Mouse (Mus musculus): Measurements from ENCODE around the gene Fam83c. TPM values are rescaled to one million over a fixed set of nuclear protein-coding genes. Genes with fewer than 3 reads are reported as not detected.

Gene Fam83c
- polyA plus RNA-seq, 1 experiment = 0.34 TPM

DNA sequence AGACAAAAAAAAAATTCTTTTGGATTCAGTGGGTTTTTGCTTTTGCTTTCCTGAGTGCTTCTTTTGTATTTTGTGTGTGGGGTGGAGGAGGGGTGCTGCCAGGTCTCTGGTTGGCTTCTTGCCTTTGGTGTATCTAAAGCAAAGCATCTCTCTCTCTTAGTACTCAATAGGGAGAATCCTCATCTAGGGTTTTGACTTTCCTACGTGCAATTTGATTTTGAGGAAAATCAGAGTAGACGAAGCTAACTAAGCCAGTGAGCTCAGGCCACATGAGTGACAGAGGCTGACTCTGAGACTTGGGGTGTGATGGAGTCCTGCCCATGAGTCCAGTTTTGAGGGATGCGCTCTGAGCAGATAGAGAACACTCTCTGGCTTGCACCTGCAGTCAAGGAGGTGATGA lies 55.1 kb downstream of the Fam83c start:
- no peaks in the 10 kb centered on the region for H3K36me3 ChIP-seq (ENCODE audit: control insufficient read depth, insufficient read depth, low read length)
- TF ChIP-seq CTCF (IDR thresholded peaks at IDR 0.05; ENCODE audit: extremely low read depth, insufficient read length, insufficient replicate concordance, low read depth, low read length) (no peak), POLR2A (IDR thresholded peaks at IDR 0.05; ENCODE audit: low read depth, low read length) (no peak)
- no peak overlapping the region for H3K27ac ChIP-seq (ENCODE audit: insufficient read depth, low read depth, low read length)
- H3K4me3 ChIP-seq (ENCODE audit: low read depth, low read length) = no peak overlapping the region
- peaks cover 23% of the 10 kb centered on the region for H3K27me3 ChIP-seq (ENCODE audit: control insufficient read depth, insufficient read depth, low read length)
- 83% methylated on average over 3 of the region's 3 CpGs for WGBS
- peaks cover 3% of the 10 kb centered on the region for H3K4me1 ChIP-seq (ENCODE audit: control insufficient read depth, insufficient read depth, insufficient read length, low read length)

DNA sequence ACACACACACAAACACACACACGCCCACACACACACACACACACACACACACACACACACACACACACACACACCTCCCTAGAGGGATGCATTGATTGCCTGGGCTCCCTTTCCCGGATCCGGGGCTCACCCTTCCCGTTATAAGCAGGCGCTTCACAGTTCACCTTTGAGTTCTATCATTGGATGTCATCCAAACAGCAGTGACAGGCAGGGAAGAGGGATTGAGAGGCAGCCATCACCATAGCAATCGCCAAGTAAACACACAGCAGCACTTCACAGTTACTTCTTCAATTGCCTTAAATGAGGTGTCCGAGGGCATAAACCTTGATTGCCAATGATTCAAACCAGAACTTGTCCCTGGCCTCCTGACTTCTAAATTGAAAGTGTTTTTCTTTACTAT lies 55.6 kb downstream of the Fam83c start:
- no peak for TF ChIP-seq CTCF (IDR thresholded peaks at IDR 0.05; ENCODE audit: extremely low read depth, insufficient read length, insufficient replicate concordance, low read depth, low read length)
- TF ChIP-seq POLR2A (IDR thresholded peaks at IDR 0.05; ENCODE audit: low read depth, low read length) = no peak
- H3K27ac ChIP-seq (ENCODE audit: insufficient read depth, low read depth, low read length) = no peak overlapping the region
- WGBS = 24% methylated on average over 7 of the region's 7 CpGs

DNA sequence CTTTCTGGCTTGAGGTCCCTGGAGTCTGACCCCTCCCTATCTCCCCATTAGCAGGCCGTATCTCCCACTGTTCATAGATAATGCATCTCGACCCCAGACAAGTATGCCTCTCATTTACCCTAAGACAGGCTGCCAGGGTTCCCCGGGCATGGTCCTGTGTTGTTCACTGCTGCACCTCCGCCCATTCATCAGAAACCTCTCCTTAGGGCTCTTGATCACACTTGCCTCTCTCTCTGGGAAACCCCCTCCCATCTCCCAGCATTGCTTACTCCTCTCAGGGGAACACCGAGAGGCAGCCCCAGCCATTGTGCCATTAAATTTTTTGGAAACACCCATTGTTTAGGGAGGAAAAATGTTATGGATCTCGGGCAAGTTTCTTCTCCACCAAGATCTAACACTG lies 56.6 kb downstream of the Fam83c start:
- no peak overlapping the region for H3K4me3 ChIP-seq (ENCODE audit: low read depth, low read length)
- H3K36me3 ChIP-seq (ENCODE audit: control insufficient read depth, insufficient read depth, low read length) = no peaks in the 10 kb centered on the region
- no peak overlapping the region for H3K27ac ChIP-seq (ENCODE audit: insufficient read depth, low read depth, low read length)
- peaks cover 3% of the 10 kb centered on the region for H3K4me1 ChIP-seq (ENCODE audit: control insufficient read depth, insufficient read depth, insufficient read length, low read length)
- H3K27me3 ChIP-seq (ENCODE audit: control insufficient read depth, insufficient read depth, low read length) = peaks cover 30% of the 10 kb centered on the region
- 61% methylated on average over 6 of the region's 6 CpGs for WGBS
- no peak for TF ChIP-seq CTCF (IDR thresholded peaks at IDR 0.05; ENCODE audit: extremely low read depth, insufficient read length, insufficient replicate concordance, low read depth, low read length)
- TF ChIP-seq POLR2A (IDR thresholded peaks at IDR 0.05; ENCODE audit: low read depth, low read length) = no peak

More for the DNA sequence above, 55.6 kb downstream of the Fam83c start:
- H3K4me3 ChIP-seq (ENCODE audit: low read depth, low read length) = no peak overlapping the region
- peaks cover 3% of the 10 kb centered on the region for H3K4me1 ChIP-seq (ENCODE audit: control insufficient read depth, insufficient read depth, insufficient read length, low read length)
- H3K36me3 ChIP-seq (ENCODE audit: control insufficient read depth, insufficient read depth, low read length) = no peaks in the 10 kb centered on the region
- H3K27me3 ChIP-seq (ENCODE audit: control insufficient read depth, insufficient read depth, low read length) = peaks cover 28% of the 10 kb centered on the region

GRCm38 (mm10) chr2:155777688-155777985 lies 57.0 kb downstream of the Fam83c start:
- H3K36me3 ChIP-seq (ENCODE audit: control insufficient read depth, insufficient read depth, low read length) = no peaks in the 10 kb centered on the region
- no peak overlapping the region for H3K27ac ChIP-seq (ENCODE audit: insufficient read depth, low read depth, low read length)
- TF ChIP-seq POLR2A (IDR thresholded peaks at IDR 0.05; ENCODE audit: low read depth, low read length) (no peak), CTCF (IDR thresholded peaks at IDR 0.05; ENCODE audit: extremely low read depth, insufficient read length, insufficient replicate concordance, low read depth, low read length) (no peak)
- H3K4me3 ChIP-seq (ENCODE audit: low read depth, low read length) = no peak overlapping the region
- peaks cover 3% of the 10 kb centered on the region for H3K4me1 ChIP-seq (ENCODE audit: control insufficient read depth, insufficient read depth, insufficient read length, low read length)
- 74% methylated on average over 4 of the region's 4 CpGs for WGBS
- peaks cover 33% of the 10 kb centered on the region for H3K27me3 ChIP-seq (ENCODE audit: control insufficient read depth, insufficient read depth, low read length)

Other genes starting within 250 kb of the Fam83c start
- 73.0 and 85.3 TPM in 2 replicates for gene Gss, start 242.0 kb downstream of the Fam83c start, polyA plus RNA-seq (2012; rRNA removed)
- 0.47 and 0.51 TPM in 2 replicates for gene Myh7b, start 223.6 kb downstream of the Fam83c start, polyA plus RNA-seq (2012; rRNA removed)
- 66.5 and 133 TPM in 2 replicates for gene Trpc4ap, start 142.5 kb downstream of the Fam83c start, polyA plus RNA-seq (2012; rRNA removed)
- gene Edem2, start 105.4 kb downstream of the Fam83c start, polyA plus RNA-seq (2012; rRNA removed) = 60.3 and 96.4 TPM in 2 replicates
- gene Gm17581, start 99.0 kb downstream of the Fam83c start, polyA plus RNA-seq (2012; rRNA removed) = not detected in 2 replicates
- gene Procr, start 83.7 kb downstream of the Fam83c start, polyA plus RNA-seq (2012; rRNA removed) = 4.8 and 6.8 TPM in 2 replicates
- 0.22 and 2.4 TPM in 2 replicates for gene Mmp24, start 59.5 kb downstream of the Fam83c start, polyA plus RNA-seq (2012; rRNA removed)
- gene BC029722, start 15.4 kb downstream of the Fam83c start, polyA plus RNA-seq (2012; rRNA removed) = 23.6 and 38.3 TPM in 2 replicates
- 231 and 467 TPM in 2 replicates for gene Eif6, start 7.9 kb downstream of the Fam83c start, polyA plus RNA-seq (2012; rRNA removed)
- gene Uqcc1, start 95.5 kb upstream of the Fam83c start, polyA plus RNA-seq (2012; rRNA removed) = 9.0 and 9.6 TPM in 2 replicates
- gene Gm15557, start 105.9 kb upstream of the Fam83c start, polyA plus RNA-seq (2012; rRNA removed) = not detected in 2 replicates
- gene Gdf5, start 110.5 kb upstream of the Fam83c start, polyA plus RNA-seq (2012; rRNA removed) = not detected in 2 replicates
- gene Cep250, start 121.6 kb upstream of the Fam83c start, polyA plus RNA-seq (2012; rRNA removed) = 4.1 and 8.7 TPM in 2 replicates
- 0.38 and 0.87 TPM in 2 replicates for gene 6430550D23Rik, start 173.1 kb upstream of the Fam83c start, polyA plus RNA-seq (2012; rRNA removed)
- gene Ergic3, start 173.2 kb upstream of the Fam83c start, polyA plus RNA-seq (2012; rRNA removed) = 221 and 444 TPM in 2 replicates
- 0.14 and 11.5 TPM in 2 replicates for gene Fer1l4, start 218.1 kb upstream of the Fam83c start, polyA plus RNA-seq (2012; rRNA removed)
- gene Spag4, start 230.3 kb upstream of the Fam83c start, polyA plus RNA-seq (2012; rRNA removed) = 0.30 and 0.49 TPM in 2 replicates